Mouse (Mus musculus) T-helper 2 cell (primary cell): Measurements from ENCODE around the gene Cacna1g.

Experiments used
- in situ Hi-C: fragments of 300-600 bp; cut with MboI, MseI; formaldehyde crosslinking; loops from one replicate; pipeline ENCODE4 v1.15.1; 2025; ENCODE audit warnings: high pct_unique_total_duplicates

The Cacna1g gene

DNA sequence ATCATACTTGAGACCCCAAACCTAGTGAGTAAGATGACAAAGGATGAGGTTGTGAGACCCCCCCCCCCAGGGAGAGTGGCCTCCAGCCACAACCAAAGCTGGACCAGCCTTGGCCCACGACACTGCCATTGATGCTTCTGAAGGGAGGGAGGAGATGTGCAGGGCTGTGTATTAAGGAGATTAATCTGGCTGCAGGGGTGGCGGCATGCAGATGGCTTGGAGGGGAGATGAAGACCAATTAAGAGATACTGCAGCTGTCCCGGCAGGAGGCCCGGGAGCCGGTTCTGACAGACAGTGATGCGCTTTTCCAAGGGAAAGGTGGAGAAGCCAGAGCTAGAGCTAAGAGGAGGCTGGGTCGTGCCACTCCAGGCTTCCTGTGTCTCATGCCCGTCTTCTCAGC lies 24.8 kb downstream of the Cacna1g start:
- in situ Hi-C loops, result no loop called here

DNA sequence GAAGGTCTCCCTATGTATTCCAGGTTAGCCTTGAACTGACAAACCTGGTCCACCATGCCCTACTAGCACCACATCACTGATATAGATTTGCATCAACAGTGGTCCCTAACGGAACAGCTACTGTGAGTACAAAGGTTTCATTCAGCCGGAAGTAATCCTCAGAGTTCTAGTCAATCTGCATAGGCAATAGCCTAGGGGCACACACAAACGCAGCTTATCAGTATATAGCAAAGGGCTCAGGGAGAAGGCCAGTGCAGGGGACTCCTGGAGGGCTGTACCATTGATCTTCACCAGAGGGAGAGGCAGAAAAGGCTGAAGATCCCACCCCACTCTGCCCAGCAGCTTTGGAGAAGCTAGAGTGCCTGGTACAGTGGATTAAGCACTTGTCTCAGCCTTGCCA lies 27.0 kb downstream of the Cacna1g start:
- in situ Hi-C loops, result no loop called here

DNA sequence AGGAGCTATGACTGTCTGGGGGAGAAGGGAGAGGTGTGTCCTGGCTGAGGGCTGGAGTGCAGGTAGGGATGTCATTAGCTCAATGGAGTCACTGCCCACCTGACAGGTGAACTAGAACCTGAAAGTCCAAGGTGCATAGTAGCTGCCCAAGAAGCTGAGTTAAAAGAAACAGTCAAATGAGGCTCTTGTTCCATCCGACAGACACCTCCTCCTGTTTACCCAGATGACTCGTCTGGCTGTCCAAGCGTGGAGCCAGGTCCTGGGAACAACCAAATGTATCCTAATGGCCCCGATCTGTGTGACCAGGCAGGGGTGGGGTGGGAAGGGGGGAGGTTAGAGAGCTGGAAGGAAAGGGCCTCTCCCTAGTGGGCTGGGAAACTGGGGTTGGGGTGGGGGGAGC lies 28.7 kb downstream of the Cacna1g start:
- in situ Hi-C loops, result no loop called here

DNA sequence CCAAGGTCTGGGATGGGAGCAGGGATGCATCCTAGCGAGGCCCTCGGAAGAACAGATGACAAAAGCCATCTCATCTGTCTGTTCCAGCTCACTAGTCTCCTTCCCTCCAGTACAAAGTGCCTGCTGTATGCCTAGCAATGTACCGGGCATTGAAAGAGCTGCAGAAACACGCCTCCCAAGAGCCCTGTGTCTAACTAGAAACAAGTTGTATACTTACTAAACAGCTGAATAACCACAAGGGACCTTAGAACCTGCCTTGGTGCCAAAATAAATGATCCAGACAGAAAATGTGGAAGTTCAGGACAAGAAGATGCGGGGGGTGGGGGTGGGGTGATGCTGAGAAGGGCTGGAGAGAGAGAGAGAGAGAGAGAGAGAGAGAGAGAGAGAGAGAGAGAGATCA lies 29.2 kb downstream of the Cacna1g start:
- in situ Hi-C loops, result no loop called here

DNA sequence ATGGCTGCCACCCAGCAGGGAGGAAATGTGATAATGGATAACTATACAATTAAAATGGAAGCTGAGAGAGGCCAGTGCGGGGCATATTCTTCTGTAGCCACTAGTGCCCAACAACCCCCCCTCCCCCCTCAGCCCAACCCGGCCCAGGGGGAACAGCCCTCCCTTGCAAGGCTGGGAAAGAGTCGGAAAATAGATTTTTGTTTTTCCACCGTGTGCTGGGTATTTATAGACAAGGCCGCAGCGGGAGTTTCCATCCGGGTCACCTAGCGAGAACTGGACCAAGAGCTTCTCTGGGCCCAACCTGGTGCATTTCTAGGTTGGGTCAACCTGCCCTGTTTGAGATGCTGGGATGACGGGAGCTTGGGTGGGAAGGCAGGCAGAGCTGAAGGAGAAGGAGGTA lies 32.2 kb downstream of the Cacna1g start:
- in situ Hi-C loops, result no loop called here

DNA sequence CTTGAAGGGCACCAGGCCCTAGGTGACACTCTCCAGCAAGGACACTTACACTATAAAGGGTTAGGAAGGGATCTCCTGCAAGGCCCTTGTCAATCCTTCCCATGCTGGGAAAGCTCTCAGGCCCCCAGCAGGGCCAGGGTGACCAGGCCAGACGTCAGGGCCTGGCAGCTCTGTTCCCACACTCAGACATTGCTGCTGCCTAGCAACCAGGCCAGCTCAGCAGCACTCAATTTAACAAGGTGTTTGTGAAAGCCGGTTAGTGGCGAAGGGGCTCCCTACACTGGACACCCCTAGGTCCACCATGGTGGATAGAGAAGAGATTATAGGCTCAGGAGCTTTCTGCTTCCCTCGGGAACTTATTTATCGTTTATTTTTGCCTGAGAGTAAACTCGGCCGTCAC lies 32.9 kb downstream of the Cacna1g start:
- in situ Hi-C loops, result no loop called here

DNA sequence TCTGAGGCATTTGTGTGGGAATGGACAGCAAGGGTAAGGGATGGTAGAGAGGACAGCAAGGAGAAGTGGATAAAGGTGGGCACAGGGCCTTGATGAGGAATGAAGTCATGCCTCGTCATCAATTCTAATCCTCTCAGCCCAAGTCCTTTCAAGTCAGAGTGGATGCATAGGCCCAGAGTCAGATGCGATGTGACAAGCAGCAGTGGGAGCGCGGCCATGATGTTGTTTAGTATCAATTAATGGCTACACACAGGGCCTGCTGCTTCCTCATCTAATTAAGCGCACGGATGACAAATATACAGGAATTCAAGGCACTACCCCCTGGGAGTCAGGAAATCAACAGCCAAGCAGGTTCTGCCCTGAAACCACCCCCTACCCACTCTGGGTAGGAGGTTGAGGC lies 33.6 kb downstream of the Cacna1g start:
- in situ Hi-C loops, result no loop called here

DNA sequence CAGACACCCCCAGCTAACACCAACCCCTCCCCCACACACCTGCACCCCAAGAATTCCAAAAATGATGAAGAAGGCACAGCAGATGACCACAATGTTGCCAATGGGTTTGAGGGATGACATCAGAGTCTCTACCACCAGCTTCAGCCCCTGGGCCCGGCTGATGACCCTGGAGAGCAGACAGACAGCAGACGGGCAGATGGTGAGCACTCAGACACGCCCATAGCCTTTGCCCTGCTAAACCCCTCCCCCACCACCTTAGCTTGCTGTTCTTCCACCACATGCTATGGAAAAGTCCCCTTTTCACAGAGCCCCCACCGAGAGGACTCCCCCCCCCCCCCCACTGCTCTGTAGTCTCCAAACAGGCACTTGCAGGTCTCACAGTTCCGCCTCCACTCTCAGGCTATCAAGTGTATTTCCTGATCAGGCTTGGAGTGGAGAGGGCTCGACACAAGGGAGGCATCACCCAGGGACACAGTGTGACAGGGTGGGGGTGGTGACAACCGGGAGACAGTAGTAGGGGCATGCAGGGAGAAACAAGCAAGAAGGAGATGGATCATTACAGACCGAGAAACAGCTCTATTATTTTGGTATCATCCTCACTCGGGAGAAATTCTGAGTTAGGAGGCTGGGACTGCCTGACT lies 44.9 kb downstream of the Cacna1g start:
- in situ Hi-C loops, result no loop called here

DNA sequence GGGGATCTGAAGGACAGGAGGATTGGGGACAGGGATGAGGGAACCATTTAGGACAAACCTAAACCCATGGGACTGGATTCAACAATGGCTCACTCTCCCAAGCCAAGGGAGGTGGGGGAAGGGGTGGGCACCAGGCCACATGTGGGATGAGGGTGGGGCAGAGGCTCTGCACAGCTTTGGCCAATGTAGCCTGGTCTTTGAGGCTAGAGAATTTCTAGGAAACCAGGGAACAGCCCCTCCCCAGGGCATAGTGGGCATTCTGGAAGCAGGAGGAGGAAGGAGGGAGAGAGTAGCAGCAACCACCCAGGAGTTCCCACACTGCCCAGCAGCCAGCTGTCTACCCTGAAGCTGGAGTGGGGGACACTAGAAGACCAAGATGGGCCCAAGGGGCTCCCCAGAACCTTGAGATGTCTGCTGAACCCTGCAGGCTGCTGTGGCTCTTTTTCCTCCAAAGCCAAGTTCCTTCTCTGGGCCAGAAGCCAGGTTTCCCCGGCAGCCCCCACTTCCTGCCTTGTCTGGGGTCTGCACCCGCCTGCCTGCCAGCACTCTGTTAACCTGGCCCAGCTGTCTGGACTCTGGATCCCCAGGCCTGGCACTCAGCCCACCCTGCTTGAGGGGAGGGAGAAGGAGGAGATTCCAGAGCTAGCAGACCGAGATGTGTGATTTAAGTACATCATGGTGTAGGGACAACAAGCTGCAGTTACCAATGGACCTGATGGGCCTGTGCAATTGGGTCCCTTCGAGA lies 45.7 kb downstream of the Cacna1g start:
- in situ Hi-C loops, result no loop called here

DNA sequence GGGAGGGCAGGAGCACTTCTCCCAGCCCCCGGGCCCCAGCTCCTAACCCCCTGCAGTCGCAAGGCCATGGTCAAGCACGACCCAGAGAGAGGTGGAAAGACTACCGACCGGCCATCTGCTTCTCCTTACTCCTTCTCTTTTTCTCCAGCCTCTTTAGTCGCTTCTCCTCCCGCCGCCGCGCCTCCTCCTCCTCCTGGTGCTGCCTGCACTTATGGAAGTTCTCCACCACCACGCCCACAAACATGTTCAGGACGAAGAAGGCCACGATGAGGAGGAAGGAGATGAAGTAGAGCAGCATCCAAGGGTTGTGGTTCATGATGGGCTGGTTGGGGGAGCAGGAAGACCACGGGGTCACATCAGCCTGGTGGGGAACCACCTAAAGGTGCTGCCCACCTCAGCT lies 48.3 kb downstream of the Cacna1g start:
- in situ Hi-C loops, result no loop called here

DNA sequence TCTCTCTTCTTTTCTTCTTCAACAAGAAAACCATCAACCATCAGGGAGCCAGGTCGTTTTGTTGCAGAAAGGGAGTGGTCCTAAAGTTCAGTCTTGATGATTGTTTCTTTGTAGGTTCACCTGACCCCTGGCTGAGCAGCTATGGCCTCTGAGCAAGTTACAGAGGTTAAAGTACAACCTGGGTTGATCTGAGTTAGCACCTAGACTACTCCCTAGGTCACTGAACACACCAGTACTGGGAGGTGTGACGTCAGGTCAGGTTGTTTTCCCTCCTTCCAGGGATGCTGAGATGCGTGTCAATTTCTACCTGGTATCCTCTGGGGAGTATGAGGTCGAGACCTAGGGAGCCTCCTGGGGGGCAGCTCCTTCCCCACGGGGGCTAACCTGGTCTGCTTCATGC lies 48.8 kb downstream of the Cacna1g start:
- in situ Hi-C loops, result no loop called here

DNA sequence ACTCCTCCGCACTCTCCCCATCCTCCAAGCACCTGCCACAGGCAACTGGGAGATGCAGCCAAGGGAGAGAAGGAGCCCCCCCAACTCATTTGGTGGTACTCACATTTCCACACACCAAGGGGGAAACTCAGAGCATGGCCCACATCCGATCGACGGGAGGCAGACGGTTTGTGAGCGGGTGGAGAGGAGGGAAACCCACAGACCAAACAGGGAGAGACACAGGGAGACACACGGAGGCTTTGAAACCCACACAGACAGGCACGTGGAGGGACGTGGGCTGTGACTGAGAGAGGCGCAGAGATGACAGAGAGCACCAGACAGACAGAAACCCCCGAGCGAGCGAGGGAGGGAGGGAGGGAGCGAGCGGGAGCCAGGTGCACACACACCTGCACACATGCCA lies 49.6 kb downstream of the Cacna1g start:
- in situ Hi-C loops, result no loop called here

DNA sequence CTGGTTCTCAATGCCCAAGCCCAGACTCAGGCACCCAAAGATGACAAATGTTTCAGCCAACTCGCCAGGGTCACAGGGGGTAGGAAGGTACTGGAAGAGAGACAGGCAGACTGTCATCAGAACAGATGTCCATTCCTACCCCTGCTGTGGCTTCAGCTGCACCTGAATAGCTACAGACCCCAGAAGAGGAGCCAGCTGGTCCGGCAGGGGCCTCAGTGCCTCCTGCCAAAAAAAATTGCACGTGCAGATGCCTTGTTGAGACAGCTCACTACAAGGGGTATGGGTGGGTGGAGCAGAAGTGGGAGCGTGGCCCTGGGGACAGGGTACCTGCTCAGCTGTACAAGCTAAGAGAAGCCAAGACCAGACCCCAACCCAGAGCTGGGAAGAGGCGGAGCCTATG lies 50.1 kb downstream of the Cacna1g start:
- in situ Hi-C loops, result no loop called here

DNA sequence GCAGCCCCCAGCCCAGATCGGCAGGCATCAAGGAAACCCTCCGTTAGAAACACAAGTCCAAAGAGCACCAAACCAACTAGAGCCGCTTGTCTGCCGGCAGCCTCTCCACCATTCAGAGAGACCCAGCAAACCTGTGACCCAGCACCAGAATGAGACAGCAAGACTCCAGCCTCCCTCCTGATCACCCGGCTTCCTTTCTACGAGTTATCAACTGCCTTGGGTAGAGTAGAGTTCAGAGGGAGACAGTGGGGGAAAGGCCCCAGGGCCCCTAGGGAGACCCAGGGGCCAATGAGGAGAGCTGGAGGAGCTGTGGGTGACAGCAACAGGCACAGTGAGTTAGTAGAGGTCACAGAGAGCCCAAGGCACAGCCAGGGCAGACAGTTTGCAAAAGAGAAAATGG lies 53.0 kb downstream of the Cacna1g start:
- in situ Hi-C loops, result no loop called here

DNA sequence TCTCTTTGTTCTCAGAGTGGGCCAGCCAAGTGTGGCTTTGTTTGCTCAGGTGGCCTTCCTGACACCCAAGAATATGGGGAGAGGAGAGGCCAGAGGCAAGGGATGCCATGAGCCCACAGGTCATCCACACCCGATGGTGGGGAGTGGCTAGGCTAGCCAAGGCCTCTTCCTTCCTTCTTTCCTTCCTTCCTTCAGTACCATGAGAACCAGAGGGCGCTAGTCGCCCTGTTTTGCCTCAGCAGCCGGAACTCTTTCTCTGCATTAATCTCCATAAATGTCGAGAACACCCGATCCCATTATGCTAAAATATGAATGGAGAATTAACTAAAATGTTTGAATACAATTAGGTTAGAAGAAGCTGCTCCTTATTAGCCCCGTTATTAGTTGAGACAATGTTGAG lies 53.7 kb downstream of the Cacna1g start:
- in situ Hi-C loops, result no loop called here

DNA sequence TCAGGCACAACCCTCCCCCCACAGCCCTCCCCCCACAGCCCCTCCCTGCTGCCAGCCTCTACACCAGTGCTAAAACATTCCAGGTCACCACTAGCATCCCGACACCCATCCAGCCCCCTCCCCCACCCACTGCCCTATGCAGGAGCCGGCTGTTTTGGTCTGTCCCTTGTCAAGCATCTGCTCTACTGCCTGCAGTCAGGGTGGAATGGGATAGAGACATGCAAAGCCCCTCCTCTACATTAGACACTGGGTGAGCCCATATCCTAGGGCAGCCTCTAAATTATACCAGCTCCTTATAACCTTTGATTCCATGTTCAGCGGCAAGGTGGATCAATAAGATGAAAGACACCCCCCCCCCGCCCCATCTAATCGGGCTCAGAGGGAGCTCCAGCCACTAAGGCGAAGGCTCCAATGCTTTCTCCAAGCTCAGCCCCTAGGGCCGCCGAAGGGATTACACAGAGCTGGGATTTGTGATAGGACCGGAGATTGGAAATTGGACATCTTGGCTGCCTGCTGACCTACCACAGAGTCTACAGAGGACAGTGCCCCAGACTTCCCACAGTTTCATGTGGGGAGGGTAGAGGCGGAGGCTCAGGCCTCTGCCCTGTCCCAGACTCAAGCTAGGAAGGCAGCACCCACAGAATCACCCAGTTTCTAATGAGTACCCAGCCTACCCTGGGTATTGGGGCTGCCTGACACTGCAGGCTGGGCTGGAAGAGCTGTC lies 54.8 kb downstream of the Cacna1g start:
- in situ Hi-C loops, result no loop called here

DNA sequence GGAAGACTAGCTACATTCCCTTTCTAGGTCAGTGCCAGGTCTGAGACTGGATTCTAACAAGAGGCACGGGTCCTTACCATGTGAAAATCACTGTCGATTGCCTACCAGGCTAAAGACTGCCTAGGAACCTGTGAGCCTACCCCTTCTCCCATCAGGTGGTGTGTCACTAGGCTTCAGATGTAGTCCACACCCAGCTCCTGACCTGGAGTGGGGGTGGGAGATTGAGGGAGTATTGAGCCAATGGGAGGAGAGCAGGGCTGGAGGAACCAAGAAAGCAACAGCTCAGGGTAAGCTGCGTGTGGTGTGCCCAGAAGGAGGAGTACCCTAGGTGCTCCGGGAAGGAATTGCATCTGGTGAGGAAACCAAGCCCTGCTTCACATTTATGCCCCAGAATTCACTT lies 60.0 kb downstream of the Cacna1g start:
- in situ Hi-C loops, result no loop called here

DNA sequence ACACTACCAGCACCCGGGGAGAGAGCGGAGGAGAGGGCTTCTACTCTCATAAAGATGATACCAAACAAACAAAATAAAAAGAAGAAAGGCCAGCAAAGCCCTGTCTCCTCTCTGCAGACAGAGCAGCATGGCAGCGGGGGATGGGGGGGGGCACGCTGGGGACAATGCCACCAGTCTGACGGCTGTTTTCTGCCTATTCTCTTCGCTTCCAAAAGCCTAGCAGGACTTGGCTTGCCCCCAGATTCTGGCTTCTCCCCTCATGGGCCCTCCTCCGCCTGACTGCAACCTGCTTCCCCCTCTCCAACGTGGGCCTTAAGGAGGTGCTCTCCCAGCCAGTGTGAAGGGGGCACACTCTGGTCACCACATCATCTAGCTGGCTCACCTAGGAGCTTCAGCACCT lies 60.5 kb downstream of the Cacna1g start:
- in situ Hi-C loops, result no loop called here

DNA sequence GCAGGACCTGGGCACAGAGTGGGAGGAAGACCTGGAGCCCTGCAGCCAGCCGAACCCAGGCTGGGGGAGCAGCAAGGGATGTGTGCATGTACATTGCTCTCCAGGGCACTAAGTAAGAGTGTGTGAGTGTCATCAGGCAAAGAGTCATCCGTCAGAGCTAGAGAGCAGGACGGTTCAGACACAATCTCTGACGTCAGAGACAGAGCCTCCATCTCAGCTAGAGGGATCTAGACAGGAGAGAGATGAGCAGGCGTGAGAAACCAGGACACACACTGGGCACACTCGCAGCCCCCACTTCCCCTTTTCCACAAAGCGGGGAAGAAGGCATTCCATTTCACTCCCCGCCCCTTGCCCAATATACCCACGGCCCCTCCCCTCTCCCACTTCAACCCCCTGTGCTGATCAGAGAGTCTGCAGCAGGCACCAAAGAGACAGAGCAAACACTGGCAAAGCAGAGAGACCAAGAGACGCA lies 61.0 kb downstream of the Cacna1g start:
- in situ Hi-C loops, result no loop called here

DNA sequence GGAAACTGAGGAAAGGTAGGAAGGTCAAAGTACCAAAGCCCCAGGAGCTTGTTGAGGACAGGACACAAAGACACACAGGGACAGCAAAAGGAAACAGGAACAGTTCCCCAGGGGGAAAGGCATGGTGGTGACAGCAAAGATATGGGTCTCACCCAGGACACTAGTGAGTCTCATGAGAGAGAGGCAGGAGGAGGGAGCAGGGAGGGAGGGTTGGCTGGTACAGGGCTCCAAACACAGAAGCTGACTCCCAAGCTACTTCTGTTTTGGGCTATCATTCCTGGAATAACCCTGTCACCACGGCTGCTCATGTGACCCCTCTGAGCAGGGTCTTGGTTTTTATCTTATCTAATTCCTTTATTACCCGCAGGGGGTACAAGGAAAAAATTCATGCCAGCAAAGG lies 61.4 kb downstream of the Cacna1g start:
- in situ Hi-C loops, result no loop called here

DNA sequence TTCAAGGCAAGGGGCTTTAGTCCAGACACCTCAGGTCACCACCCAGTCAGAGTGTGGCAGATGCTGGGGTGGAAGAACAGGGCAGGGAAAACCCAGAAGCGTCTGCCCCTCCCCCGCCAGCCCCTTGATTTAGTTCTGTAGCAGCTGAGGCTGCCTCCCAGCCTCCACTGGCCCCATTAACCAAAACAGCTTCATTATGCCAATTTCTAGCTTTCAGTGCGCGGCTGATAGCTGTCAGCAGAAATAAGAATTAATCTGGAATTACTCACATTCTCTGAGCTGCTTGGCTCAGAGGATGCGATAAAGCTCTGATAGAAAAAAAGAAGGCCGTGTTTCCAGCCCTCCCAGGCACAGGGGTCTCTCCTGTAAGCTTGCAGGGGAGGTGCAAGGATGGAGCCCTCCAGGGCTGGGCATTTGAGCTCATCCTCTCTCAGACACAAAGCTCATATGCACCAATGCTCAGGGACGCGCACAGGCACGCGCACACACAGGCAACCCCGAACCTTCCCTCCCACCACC lies 66.1 kb downstream of the Cacna1g start:
- in situ Hi-C loops, result no loop called here

DNA sequence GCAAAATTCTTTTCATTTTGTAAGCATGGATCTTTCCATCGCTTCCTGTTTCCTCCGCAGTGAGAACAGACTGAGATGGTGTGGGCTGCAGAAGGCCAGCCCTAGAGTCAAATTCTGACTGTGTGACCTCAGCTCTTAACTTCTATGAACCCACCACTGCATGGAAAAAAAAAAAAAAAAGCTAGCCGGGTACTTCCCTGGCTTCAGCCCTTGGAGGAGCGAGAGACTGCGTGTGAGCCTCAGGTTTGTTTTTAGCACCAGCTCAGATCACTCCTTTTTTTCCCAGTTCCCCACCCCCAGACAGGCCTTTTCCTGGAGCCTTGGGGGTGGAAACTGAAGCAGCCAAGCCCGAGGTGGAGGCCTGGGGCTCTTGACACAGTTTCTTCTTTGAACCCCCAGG lies 68.7 kb downstream of the Cacna1g start:
- in situ Hi-C loops, result no loop called here
